Mouse (Mus musculus): ENCODE measurements around the gene Ptprk. TPM values are rescaled to one million over a fixed set of nuclear protein-coding genes. Genes with fewer than 3 reads are reported as not detected.

Ptprk gene
- polyA plus RNA-seq, 2 experiments, result 21.4 to 25.2 TPM

- Histone ChIP-seq H3K4me3 (replicated peaks; ENCODE audit: low read length) (no peak overlapping the region), H3K9me3 (ENCODE audit: control insufficient read depth, low read length) (no peaks in the 10 kb centered on the region), H3K4me2 (replicated peaks; ENCODE audit: low read depth, low read length, severe bottlenecking) (no peak overlapping the region), H3K27ac (replicated peaks; ENCODE audit: low read depth, low read length) (no peak overlapping the region), H3K9ac (ENCODE audit: low read depth, low read length, severe bottlenecking) (no peak overlapping the region), H3K27me3 (ENCODE audit: control insufficient read depth, insufficient read depth, low read length) (no peaks in the 10 kb centered on the region), H3K4me1 (ENCODE audit: control insufficient read depth, insufficient read depth, low read length) (no peaks in the 10 kb centered on the region), H3K36me3 (ENCODE audit: control insufficient read depth, insufficient read depth, low read length) (no peaks in the 10 kb centered on the region)
- ATAC-seq (ENCODE audit: low FRiP score, low read depth) (no peak), DNase-seq (ENCODE audit: low spot score) (no peak)
- TF ChIP-seq POLR2A (IDR thresholded peaks at IDR 0.05; ENCODE audit: borderline replicate concordance, extremely low read depth, insufficient read depth, insufficient read length), result no peak
- 57% methylated on average over 4 of the region's 4 CpGs for WGBS
These were observed 229.8 kb downstream of the Ptprk start for GRCm38 (mm10) chr10:28304292-28304875.

GRCm38 (mm10) chr10:28306451-28307086, 231.9 kb downstream of the Ptprk start:
- H3K27ac ChIP-seq (replicated peaks; ENCODE audit: low read depth, low read length), result no peak overlapping the region
- no peaks in the 10 kb centered on the region for H3K4me1 ChIP-seq (ENCODE audit: control insufficient read depth, insufficient read depth, low read length)
- ATAC-seq (ENCODE audit: low FRiP score, low read depth) (no peak), DNase-seq (ENCODE audit: low spot score) (no peak)
- no peak overlapping the region for H3K9ac ChIP-seq (ENCODE audit: low read depth, low read length, severe bottlenecking)
- H3K27me3 ChIP-seq (ENCODE audit: control insufficient read depth, insufficient read depth, low read length), result no peaks in the 10 kb centered on the region
- H3K4me3 ChIP-seq (replicated peaks; ENCODE audit: low read length), result no peak overlapping the region
- no peak for TF ChIP-seq POLR2A (IDR thresholded peaks at IDR 0.05; ENCODE audit: borderline replicate concordance, extremely low read depth, insufficient read depth, insufficient read length)
- WGBS, result 60% methylated on average over 6 of the region's 6 CpGs
- no peaks in the 10 kb centered on the region for H3K9me3 ChIP-seq (ENCODE audit: control insufficient read depth, low read length)
- H3K36me3 ChIP-seq (ENCODE audit: control insufficient read depth, insufficient read depth, low read length), result no peaks in the 10 kb centered on the region
- no peak overlapping the region for H3K4me2 ChIP-seq (replicated peaks; ENCODE audit: low read depth, low read length, severe bottlenecking)

GRCm38 (mm10) chr10:28311369-28311768, 236.7 kb downstream of the Ptprk start:
- no peak overlapping the region for H3K4me3 ChIP-seq (replicated peaks; ENCODE audit: low read length)
- no peaks in the 10 kb centered on the region for H3K4me1 ChIP-seq (ENCODE audit: control insufficient read depth, insufficient read depth, low read length)
- TF ChIP-seq POLR2A (IDR thresholded peaks at IDR 0.05; ENCODE audit: borderline replicate concordance, extremely low read depth, insufficient read depth, insufficient read length), result no peak
- H3K4me2 ChIP-seq (replicated peaks; ENCODE audit: low read depth, low read length, severe bottlenecking), result no peak overlapping the region
- no peak overlapping the region for H3K9ac ChIP-seq (ENCODE audit: low read depth, low read length, severe bottlenecking)
- ATAC-seq (ENCODE audit: low FRiP score, low read depth) (no peak), DNase-seq (ENCODE audit: low spot score) (no peak)
- H3K9me3 ChIP-seq (ENCODE audit: control insufficient read depth, low read length), result no peaks in the 10 kb centered on the region
- H3K27me3 ChIP-seq (ENCODE audit: control insufficient read depth, insufficient read depth, low read length), result no peaks in the 10 kb centered on the region
- no peak overlapping the region for H3K27ac ChIP-seq (replicated peaks; ENCODE audit: low read depth, low read length)
- H3K36me3 ChIP-seq (ENCODE audit: control insufficient read depth, insufficient read depth, low read length), result no peaks in the 10 kb centered on the region
- WGBS, result 23% methylated on average over 1 of the region's 1 CpGs

- DNase-seq (ENCODE audit: low spot score), result no peak
- Histone ChIP-seq H3K9me3 (ENCODE audit: control insufficient read depth, low read length) (no peaks in the 10 kb centered on the region), H3K36me3 (ENCODE audit: control insufficient read depth, insufficient read depth, low read length) (no peaks in the 10 kb centered on the region), H3K4me1 (ENCODE audit: control insufficient read depth, insufficient read depth, low read length) (no peaks in the 10 kb centered on the region), H3K4me2 (replicated peaks; ENCODE audit: low read depth, low read length, severe bottlenecking) (no peak overlapping the region), H3K9ac (ENCODE audit: low read depth, low read length, severe bottlenecking) (no peak overlapping the region), H3K27ac (replicated peaks; ENCODE audit: low read depth, low read length) (no peak overlapping the region), H3K27me3 (ENCODE audit: control insufficient read depth, insufficient read depth, low read length) (no peaks in the 10 kb centered on the region), H3K4me3 (replicated peaks; ENCODE audit: low read length) (no peak overlapping the region)
- no peak for ATAC-seq (ENCODE audit: low FRiP score, low read depth)
- 78% methylated on average over 2 of the region's 2 CpGs for WGBS
- TF ChIP-seq POLR2A (IDR thresholded peaks at IDR 0.05; ENCODE audit: borderline replicate concordance, extremely low read depth, insufficient read depth, insufficient read length), result no peak
These were observed 248.4 kb downstream of the Ptprk start for GRCm38 (mm10) chr10:28322995-28323394.

- 93% methylated on average over 5 of the region's 5 CpGs for WGBS
- H3K4me1 ChIP-seq (ENCODE audit: control insufficient read depth, insufficient read depth, low read length), result no peaks in the 10 kb centered on the region
- H3K4me2 ChIP-seq (replicated peaks; ENCODE audit: low read depth, low read length, severe bottlenecking), result no peak overlapping the region
- no peaks in the 10 kb centered on the region for H3K9me3 ChIP-seq (ENCODE audit: control insufficient read depth, low read length)
- TF ChIP-seq POLR2A (IDR thresholded peaks at IDR 0.05; ENCODE audit: borderline replicate concordance, extremely low read depth, insufficient read depth, insufficient read length), result no peak
- H3K4me3 ChIP-seq (replicated peaks; ENCODE audit: low read length), result no peak overlapping the region
- no peak overlapping the region for H3K9ac ChIP-seq (ENCODE audit: low read depth, low read length, severe bottlenecking)
- DNase-seq (ENCODE audit: low spot score) (no peak), ATAC-seq (ENCODE audit: low FRiP score, low read depth) (no peak)
- no peak overlapping the region for H3K27ac ChIP-seq (replicated peaks; ENCODE audit: low read depth, low read length)
- H3K27me3 ChIP-seq (ENCODE audit: control insufficient read depth, insufficient read depth, low read length), result no peaks in the 10 kb centered on the region
- H3K36me3 ChIP-seq (ENCODE audit: control insufficient read depth, insufficient read depth, low read length), result no peaks in the 10 kb centered on the region
These were observed 260.6 kb downstream of the Ptprk start for GRCm38 (mm10) chr10:28335232-28335631.
